Mouse (Mus musculus): ENCODE results near the gene Cdh16.
A peak's percentile ranks its signal among the peaks of the same experiment; 100 is the strongest.

The Cdh16 gene

GRCm38 (mm10) chr8:104569559-104569958, 54.6 kb downstream of the Cdh16 start:
- no peak for DNase-seq

- no peak for DNase-seq
Measured at GRCm38 (mm10) chr8:104565457-104565798, 58.8 kb downstream of the Cdh16 start.

GRCm38 (mm10) chr8:104564633-104565456, 59.4 kb downstream of the Cdh16 start:
- DNase-seq, result peak; percentile 88 to 90

GRCm38 (mm10) chr8:104560731-104561130, 63.5 kb downstream of the Cdh16 start:
- no peak for DNase-seq

- no peak for DNase-seq
Measured at GRCm38 (mm10) chr8:104557226-104557625, 67.0 kb downstream of the Cdh16 start.

- no peak for DNase-seq
Measured at GRCm38 (mm10) chr8:104555191-104555590, 69.0 kb downstream of the Cdh16 start.
